Mouse (Mus musculus): Measurements from ENCODE around the gene Gatad2a. TPM values are rescaled to one million over a fixed set of nuclear protein-coding genes. Genes with fewer than 3 reads are reported as not detected.
A peak's percentile ranks its signal among the peaks of the same experiment; 100 is the strongest.
"Not testable (repeated sequence)": the region's sequence is repeated elsewhere in the genome, so short reads cannot be mapped to it uniquely, and the experiment has no call there.

The Gatad2a gene
- total RNA-seq (2021) = 10 to 100 TPM; 30.7 TPM

DNA sequence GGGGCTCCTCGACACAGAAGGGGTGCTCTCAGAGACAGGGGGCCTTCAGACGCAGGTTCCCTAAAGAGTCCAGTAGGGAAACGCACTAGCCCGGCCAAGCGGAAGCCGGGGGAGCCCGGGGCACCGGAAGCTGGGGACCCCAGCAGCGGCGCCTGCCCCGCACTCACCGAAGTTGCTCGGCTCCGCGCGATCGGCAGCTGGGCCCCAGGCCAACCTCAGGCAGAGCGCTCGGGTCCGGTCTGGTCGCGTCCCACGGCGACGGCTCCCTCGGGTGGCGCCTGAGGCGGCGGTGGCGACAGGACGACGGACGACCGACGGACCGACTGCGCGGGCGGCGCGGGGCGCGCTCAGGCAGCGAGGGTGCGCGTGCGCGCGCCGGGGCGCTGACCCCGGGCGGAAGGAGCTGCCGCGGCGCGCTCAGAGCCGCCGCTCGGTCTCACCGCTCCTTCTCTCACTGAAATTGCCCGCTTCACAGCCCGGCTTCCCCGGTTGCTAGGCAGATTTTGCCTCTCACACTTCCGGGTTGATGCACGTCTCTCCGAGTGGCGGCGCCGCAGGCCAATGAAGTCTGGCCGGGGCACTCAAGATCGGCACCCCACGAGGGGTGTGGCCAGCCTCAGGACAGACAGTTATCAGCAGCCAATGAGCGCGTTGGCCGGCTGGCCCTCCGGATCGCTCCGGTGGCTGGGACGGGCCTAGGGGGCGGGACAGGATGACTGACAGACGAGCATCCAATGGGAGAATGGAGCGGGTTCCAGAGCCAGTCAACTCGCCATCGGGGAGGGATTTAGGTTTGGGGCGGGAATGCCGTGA is at the start of gene Gatad2a:
Gene Gatad2a, minus strand, starts transcription at position 609 of the 813 bp plus-strand sequence.
- DNase-seq (ENCODE audit: extremely low spot score in 1 of 2, low spot score in 1 of 2) = peak; percentile 99

DNA sequence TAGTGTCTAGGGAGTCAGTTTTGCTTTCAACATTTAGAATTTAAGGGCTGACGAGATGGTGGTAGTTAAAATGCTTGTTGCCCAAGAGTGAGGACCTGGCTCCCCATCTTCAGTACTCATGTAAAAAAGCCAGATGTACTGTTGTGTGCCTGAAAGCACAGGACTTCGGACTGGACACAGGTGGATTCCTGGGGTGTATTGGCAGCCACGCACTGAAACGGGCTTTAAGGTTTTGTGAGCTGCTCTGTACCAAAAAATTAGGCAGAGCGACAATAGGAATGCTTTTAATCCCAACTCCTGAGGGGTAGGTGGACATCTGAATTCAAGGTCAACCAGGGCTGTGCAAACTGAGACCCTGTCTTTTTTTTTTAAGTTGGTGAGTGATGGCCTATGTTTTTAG is 47.8 kb upstream of the Gatad2a start:
- no peak for DNase-seq (ENCODE audit: extremely low spot score in 1 of 2, low spot score in 1 of 2)

DNA sequence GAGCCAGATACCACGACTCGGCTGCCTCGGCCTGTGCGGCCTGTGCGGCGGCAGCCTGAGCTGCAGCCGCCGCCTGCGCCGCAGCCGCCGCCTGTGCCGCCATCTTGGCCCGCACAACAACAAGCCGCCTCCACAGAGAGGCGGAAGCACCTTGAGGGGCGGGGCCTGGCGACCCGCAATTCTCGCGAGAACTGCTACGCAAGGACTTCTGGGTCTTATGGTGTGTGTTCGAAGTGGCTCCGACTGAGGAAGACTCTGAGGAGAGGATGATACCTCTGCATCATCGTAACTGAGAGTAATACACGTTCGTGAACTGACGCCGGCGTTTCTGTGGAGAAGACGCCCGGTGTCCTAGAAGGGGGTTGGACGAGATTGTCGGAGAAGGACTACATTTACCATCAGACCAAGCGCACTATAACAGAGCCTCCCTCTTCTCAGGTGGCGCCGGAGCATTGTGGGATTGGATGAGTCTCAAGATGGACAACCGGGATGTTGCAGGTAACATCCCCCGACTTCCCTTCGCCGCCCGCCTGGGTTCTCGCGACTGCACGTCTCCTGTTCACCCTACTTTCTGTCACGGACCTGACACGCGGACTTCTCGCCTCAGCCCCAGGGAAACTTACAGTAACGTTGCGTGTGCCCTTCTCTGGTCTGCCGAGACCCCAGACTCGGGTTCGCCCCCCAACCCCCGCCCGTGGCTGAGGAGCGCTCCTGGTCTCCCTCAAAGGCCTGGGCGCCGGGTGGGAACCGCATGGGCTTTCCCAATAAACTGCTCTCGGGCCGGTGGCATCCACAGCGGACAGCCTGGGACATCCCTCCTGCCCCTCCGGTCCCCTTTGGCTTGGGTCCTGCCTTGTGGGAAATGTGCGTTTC is 46.6 kb upstream of the Gatad2a start, which contains the start of the genes Mau2 and Sugp1:
Gene Mau2, minus strand, starts transcription at position 152 of the 873 bp plus-strand sequence.
Gene Sugp1, plus strand, starts transcription at position 231 of the 873 bp plus-strand sequence.
- peak; percentile 88 to 91 for DNase-seq (ENCODE audit: extremely low spot score in 1 of 2, low spot score in 1 of 2)

- DNase-seq (ENCODE audit: extremely low spot score in 1 of 2, low spot score in 1 of 2) = peak in 1 of 2 experiments; percentile 16
Measured at GRCm38 (mm10) chr8:70041885-70042546, 45.8 kb upstream of the Gatad2a start.

- no peak for DNase-seq (ENCODE audit: extremely low spot score in 1 of 2, low spot score in 1 of 2)
Measured at GRCm38 (mm10) chr8:70037994-70038393, 41.8 kb upstream of the Gatad2a start.

DNA sequence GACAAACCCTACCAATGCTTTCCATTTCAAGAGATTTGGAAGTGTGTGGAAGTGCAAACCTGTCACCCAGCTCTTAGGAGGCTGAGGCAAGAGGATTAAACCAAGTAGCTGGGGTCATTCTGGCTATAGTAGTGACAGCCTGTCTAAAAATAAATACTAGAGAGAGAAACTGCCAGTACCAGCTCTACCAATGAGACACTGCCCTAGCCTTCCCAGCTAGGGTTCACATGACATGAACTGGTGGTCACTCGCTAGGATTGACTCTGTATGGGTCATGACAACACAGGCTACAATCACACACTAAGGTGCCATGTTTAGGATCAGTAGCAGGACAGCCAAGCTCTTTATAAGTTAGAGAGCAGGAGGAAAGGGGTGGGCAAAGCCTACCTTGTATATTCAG is 34.1 kb upstream of the Gatad2a start:
- no peak for DNase-seq (ENCODE audit: extremely low spot score in 1 of 2, low spot score in 1 of 2)

DNA sequence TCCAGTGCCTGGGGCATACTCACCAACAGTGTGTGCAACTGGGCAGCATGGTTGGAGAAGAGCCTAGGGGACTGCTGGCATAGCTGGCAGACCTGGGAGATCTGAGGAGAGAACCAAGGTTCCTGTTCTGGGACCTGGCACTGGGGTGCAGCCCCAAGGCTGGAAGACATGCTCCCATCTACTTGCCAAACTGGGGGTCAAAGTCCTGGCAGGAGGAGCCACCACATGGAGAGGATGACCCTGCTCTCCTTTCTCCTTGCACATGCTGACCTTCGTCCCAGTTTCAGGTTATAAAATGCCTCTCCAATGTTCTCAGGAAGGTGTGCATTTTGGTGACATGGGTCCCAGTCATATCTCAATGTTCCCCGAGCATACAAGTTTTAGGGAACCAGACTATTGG is 30.0 kb upstream of the Gatad2a start:
- no peak for DNase-seq (ENCODE audit: extremely low spot score in 1 of 2, low spot score in 1 of 2)

DNA sequence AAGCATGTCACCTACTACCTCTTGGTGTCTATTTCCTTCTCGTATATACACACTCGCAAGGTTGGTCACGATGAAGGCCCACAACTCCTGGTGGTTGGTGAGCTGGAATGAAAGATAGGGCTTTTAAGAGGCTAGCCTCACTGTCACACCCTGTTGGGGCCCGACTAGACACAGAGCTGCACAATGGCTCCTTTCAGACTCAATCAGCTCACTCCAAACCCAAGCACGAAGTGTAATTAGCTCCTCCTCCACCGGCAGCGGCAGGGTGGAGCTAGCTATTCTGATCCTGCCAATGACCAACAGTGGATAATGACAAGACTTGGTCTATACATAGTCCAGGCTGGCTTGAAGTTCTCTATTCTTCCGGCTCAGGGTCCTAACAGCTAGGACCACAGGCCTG is 27.4 kb upstream of the Gatad2a start:
- DNase-seq (ENCODE audit: extremely low spot score in 1 of 2, low spot score in 1 of 2) = no peak

GRCm38 (mm10) chr8:70015017-70015416 is 18.8 kb upstream of the Gatad2a start:
- no peak for DNase-seq (ENCODE audit: extremely low spot score in 1 of 2, low spot score in 1 of 2)

DNA sequence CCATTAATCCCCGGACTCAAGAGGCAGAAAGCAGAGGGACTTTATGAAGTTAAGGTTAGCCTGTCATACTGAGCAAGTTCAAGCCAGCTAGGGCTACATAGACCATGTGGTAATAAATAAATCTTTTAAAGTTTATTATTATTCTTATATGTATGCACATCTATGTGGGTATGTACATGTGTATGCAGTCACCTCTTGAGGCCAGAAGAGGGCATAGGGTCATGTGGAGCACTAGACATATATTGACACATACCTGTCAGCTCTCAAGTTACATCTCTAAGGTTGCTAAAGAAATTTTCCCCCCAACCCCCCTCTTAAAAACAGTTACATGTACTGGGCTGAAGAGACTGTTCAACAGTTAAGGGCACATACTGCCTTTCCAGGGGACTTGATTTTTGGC is 16.6 kb upstream of the Gatad2a start:
- DNase-seq (ENCODE audit: extremely low spot score in 1 of 2, low spot score in 1 of 2) = no peak

GRCm38 (mm10) chr8:70012350-70012749 is 16.2 kb upstream of the Gatad2a start:
- no peak for DNase-seq (ENCODE audit: extremely low spot score in 1 of 2, low spot score in 1 of 2)

DNA sequence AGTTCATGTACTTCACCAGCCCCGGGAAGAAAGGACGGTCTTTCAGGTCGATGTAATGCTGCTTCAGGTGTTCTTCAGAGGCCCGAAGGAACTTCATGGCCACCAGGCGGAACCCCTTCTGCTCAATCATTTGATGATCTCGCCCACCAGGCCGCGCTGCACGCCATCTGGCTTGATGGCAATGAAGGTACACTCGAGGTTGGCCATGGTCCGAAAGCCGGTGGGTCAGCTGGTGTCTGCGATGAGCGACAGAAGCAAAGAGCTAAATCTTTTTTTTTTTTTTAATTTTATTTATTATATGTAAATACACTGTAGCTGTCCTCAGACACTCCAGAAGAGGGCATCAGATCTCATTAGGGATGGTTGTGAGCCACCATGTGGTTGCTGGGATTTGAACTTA is 14.6 kb upstream of the Gatad2a start:
- DNase-seq (ENCODE audit: extremely low spot score in 1 of 2, low spot score in 1 of 2) = not testable (repeated sequence)

GRCm38 (mm10) chr8:70005178-70005577 is 9.0 kb upstream of the Gatad2a start:
- DNase-seq (ENCODE audit: extremely low spot score in 1 of 2, low spot score in 1 of 2) = no peak

DNA sequence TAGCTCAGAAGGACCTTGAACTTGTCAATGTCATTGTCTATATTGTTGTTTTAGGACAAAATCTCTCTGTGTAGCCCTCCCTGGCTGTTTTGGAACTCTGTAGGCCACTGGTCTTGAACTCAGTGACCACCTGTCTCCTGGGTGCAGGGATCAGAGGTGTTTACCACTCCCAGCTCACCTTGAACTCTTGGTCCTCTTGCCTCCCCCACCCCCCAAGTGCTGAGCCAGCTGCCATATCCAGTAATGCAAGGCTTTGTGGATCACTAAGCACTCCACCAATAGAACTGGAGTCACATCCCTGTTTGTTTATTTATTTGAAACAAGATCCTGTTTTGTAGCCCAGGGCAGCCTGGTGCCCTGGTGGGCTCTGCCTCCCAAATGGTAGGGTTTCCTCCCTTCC is 8.2 kb upstream of the Gatad2a start:
- no peak for DNase-seq (ENCODE audit: extremely low spot score in 1 of 2, low spot score in 1 of 2)

DNA sequence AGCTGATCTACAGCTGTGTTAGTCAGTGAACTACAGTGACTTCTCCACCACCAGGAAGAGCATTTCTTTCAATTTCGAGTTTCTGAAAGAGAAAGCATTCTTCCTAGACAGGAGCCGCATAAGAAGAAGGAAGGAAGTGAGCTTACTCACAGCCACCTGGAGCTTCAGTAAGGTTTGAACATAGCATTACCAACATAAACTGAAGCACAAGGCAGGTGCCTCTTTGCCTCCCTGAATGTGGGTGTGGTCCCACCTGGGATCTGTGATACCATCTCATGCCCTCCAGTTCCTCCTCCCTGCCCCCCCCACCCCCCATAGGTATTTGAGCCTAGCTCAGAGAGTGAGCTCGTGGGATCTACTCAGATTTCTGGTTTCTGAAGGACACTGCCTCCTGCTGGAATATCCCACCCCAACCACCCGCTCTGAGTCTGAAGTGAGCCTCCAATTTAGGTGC is 7.0 kb upstream of the Gatad2a start:
- no peak for DNase-seq (ENCODE audit: extremely low spot score in 1 of 2, low spot score in 1 of 2)

DNA sequence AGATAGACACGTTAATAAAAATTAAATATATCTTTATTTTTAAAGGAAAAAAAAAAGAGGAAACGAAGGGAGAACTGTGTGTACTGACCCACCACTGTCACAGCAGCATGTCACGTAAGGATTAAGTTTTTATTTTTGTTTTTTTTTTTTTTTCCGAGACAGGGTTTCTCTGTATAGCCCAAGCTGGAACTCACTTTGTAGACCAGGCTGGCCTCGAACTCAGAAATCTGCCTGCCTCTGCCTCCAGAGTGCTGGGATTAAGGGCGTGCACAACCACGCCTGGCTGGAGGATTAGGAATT is 5.7 kb upstream of the Gatad2a start:
- not testable (repeated sequence) for DNase-seq (ENCODE audit: extremely low spot score in 1 of 2, low spot score in 1 of 2)

- DNase-seq (ENCODE audit: extremely low spot score in 1 of 2, low spot score in 1 of 2) = no peak
Measured at GRCm38 (mm10) chr8:70001176-70001891, 5.2 kb upstream of the Gatad2a start.

DNA sequence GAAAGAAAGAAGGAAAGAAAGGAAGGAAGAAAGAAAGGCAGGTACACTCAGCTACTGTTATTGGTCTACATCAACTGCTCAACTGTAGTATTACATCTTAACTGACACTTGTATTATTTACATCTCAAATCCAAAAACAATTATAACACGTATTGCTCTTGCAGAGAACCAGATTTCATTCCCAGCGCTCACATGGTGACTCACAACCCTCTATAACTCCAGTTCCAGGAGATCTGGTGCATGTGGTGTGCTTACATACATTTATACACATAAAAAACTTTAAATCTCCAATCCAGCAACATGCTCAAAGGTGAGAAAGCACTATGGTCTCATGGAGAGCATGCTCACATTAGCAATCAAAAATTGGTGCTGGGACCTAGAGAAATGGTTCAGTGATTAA is 4.0 kb upstream of the Gatad2a start:
- no peak for DNase-seq (ENCODE audit: extremely low spot score in 1 of 2, low spot score in 1 of 2)

GRCm38 (mm10) chr8:69999236-69999635 is 3.1 kb upstream of the Gatad2a start:
- no peak for DNase-seq (ENCODE audit: extremely low spot score in 1 of 2, low spot score in 1 of 2)

DNA sequence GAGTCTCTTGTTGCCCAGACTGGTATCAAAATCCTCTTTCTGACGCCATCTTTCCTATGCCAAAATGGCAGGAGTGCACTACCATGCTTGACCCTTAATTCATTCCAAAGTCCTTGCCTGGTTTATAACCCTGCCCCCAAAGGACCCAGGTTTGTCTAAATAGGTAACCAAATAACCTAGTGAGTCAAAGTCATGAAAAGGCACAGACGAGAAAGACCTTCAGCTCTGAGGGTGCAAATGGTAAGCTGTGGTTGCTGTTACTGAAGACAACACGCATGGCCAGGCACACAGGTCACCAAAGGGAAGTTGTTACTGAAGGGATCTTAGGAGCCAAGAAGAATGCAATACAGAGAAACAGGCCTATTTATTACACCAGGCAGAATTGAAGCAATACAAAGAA is 2.5 kb upstream of the Gatad2a start:
- DNase-seq (ENCODE audit: extremely low spot score in 1 of 2, low spot score in 1 of 2) = no peak

Measured in layer of hippocampus, postnatal 25 days (tissue).